Mouse (Mus musculus) erythroid progenitor cell, adult 5-6 weeks (primary cell): ENCODE measurements around the gene Usp30. TPM values are rescaled to one million over a fixed set of nuclear protein-coding genes. Genes with fewer than 3 reads are reported as not detected.

Source experiments
- ATAC-seq: replicated peaks from 2 replicates; pipeline ENCODE4 v1.8.0; 2016; ENCODE audit warnings: moderate number of reproducible peaks, mild to moderate bottlenecking, moderate TSS enrichment, inconsistent platforms; ENCODE audit not compliant: poor library complexity, low FRiP score, severe bottlenecking
- total RNA-seq, 2 experiments: library from RNA; stranded (forward) in 1 of 2; stranded (reverse) in 1 of 2; fragments of 150-400 nt in 1 of 2; fragments of 186-747, 209-891 nt in 1 of 2; gene quantifications; 2 replicates each; pipeline versions ENCODE4 v1.2.3 to v1.2.4; 2015 to 2017; ENCODE audit warnings: low replicate concordance in 2 of 2

Usp30 gene
- total RNA-seq (2015; ENCODE audit: low replicate concordance) = 1.8 and 5.0 TPM in 2 replicates
- 0.68 and 0.77 TPM in 2 replicates for total RNA-seq (2017; ENCODE audit: low replicate concordance)

- no peak for ATAC-seq
These were observed at the start of gene Usp30 for GRCm38 (mm10) chr5:114065161-114065560. Gene Usp30 (plus strand): TSS chr5:114065461.

- ATAC-seq = no peak
These were observed 40.9 kb upstream of the Usp30 start for GRCm38 (mm10) chr5:114024390-114024789.

- no peak for ATAC-seq
These were observed 40.4 kb upstream of the Usp30 start for GRCm38 (mm10) chr5:114024885-114025284.

GRCm38 (mm10) chr5:114027217-114027944 is 37.9 kb upstream of the Usp30 start:
- no peak for ATAC-seq

GRCm38 (mm10) chr5:114028111-114028510 is 37.1 kb upstream of the Usp30 start:
- ATAC-seq = no peak

- ATAC-seq = no peak
These were observed 34.6 kb upstream of the Usp30 start for GRCm38 (mm10) chr5:114030652-114031051.

- no peak for ATAC-seq
These were observed 33.0 kb upstream of the Usp30 start for GRCm38 (mm10) chr5:114032161-114032763.

GRCm38 (mm10) chr5:114034393-114034792 is 30.9 kb upstream of the Usp30 start:
- no peak for ATAC-seq

- ATAC-seq = no peak
These were observed 30.1 kb upstream of the Usp30 start for GRCm38 (mm10) chr5:114035111-114035510.

GRCm38 (mm10) chr5:114040508-114040907 is 24.8 kb upstream of the Usp30 start:
- no peak for ATAC-seq

- ATAC-seq = no peak
These were observed 24.4 kb upstream of the Usp30 start for GRCm38 (mm10) chr5:114040911-114041310.

- ATAC-seq = no peak
These were observed 23.8 kb upstream of the Usp30 start for GRCm38 (mm10) chr5:114041327-114041930.

- ATAC-seq = no peak
These were observed 21.5 kb upstream of the Usp30 start for GRCm38 (mm10) chr5:114043800-114044199.

- no peak for ATAC-seq
These were observed 20.1 kb upstream of the Usp30 start for GRCm38 (mm10) chr5:114045134-114045533.

- ATAC-seq = no peak
These were observed 19.1 kb upstream of the Usp30 start for GRCm38 (mm10) chr5:114046151-114046550.

- ATAC-seq = no peak
These were observed 18.7 kb upstream of the Usp30 start for GRCm38 (mm10) chr5:114046604-114047003.

- ATAC-seq = no peak
These were observed 18.1 kb upstream of the Usp30 start for GRCm38 (mm10) chr5:114047182-114047581.

- ATAC-seq = no peak
These were observed 16.4 kb upstream of the Usp30 start for GRCm38 (mm10) chr5:114048731-114049308.

GRCm38 (mm10) chr5:114052246-114052761 is 13.0 kb upstream of the Usp30 start:
- peak; percentile 77 for ATAC-seq

- no peak for ATAC-seq
These were observed 8.0 kb upstream of the Usp30 start for GRCm38 (mm10) chr5:114057129-114057731.
